Mouse (Mus musculus): Measurements from ENCODE around the gene Cdiptos. TPM values are rescaled to one million over a fixed set of nuclear protein-coding genes. Genes with fewer than 3 reads are reported as not detected.
A peak's percentile ranks its signal among the peaks of the same experiment; 100 is the strongest.

The Cdiptos gene
- under 1 TPM in 1 of 4 experiments, not detected in 3; 0.61 TPM for total RNA-seq (2022)

GRCm38 (mm10) chr7:126975950-126976866 is at the start of gene Cdiptos:
Gene Cdiptos (minus strand): TSS chr7:126976098.
- peak; percentile 89 to 91 for DNase-seq (ENCODE audit: low spot score in 2 of 2)

GRCm38 (mm10) chr7:127024755-127025555 is 49.1 kb upstream of the Cdiptos start:
- DNase-seq (ENCODE audit: low spot score in 2 of 2) = peak; percentile 63 to 84

GRCm38 (mm10) chr7:127023896-127024690 is 48.2 kb upstream of the Cdiptos start:
- DNase-seq (ENCODE audit: low spot score in 2 of 2) = no peak

GRCm38 (mm10) chr7:127023272-127023691 is 47.4 kb upstream of the Cdiptos start:
- no peak for DNase-seq (ENCODE audit: low spot score in 2 of 2)

GRCm38 (mm10) chr7:127022528-127023271 is 46.8 kb upstream of the Cdiptos start:
- DNase-seq (ENCODE audit: low spot score in 2 of 2) = no peak

- DNase-seq (ENCODE audit: low spot score in 2 of 2) = peak in 1 of 2 experiments; percentile 25
Observed at GRCm38 (mm10) chr7:127021563-127022527, 45.9 kb upstream of the Cdiptos start.

- peak; percentile 54 to 77 for DNase-seq (ENCODE audit: low spot score in 2 of 2)
Observed at GRCm38 (mm10) chr7:127020901-127021562, 45.1 kb upstream of the Cdiptos start, which contains the start of the genes Gm42742 and Prrt2. Gene Gm42742 (minus strand): TSS chr7:127021097. Gene Prrt2 (minus strand): TSS chr7:127021211.

- DNase-seq (ENCODE audit: low spot score in 2 of 2) = peak in 1 of 2 experiments; percentile 27
Observed at GRCm38 (mm10) chr7:127020491-127020890, 44.6 kb upstream of the Cdiptos start.

GRCm38 (mm10) chr7:127020031-127020430 is 44.1 kb upstream of the Cdiptos start:
- DNase-seq (ENCODE audit: low spot score in 2 of 2) = peak in 1 of 2 experiments; percentile 15

- DNase-seq (ENCODE audit: low spot score in 2 of 2) = no peak
Observed at GRCm38 (mm10) chr7:127019306-127019960, 43.5 kb upstream of the Cdiptos start.

- peak in 1 of 2 experiments; percentile 22 for DNase-seq (ENCODE audit: low spot score in 2 of 2)
Observed at GRCm38 (mm10) chr7:127018416-127019305, 42.8 kb upstream of the Cdiptos start.

- no peak for DNase-seq (ENCODE audit: low spot score in 2 of 2)
Observed at GRCm38 (mm10) chr7:127017950-127018345, 42.0 kb upstream of the Cdiptos start.

- DNase-seq (ENCODE audit: low spot score in 2 of 2) = peak; percentile 94 to 97
Observed at GRCm38 (mm10) chr7:127016971-127017949, 41.4 kb upstream of the Cdiptos start, which contains the start of gene Pagr1a. Gene Pagr1a (minus strand): TSS chr7:127017352.

GRCm38 (mm10) chr7:127016486-127016938 is 40.6 kb upstream of the Cdiptos start:
- no peak for DNase-seq (ENCODE audit: low spot score in 2 of 2)

- no peak for DNase-seq (ENCODE audit: low spot score in 2 of 2)
Observed at GRCm38 (mm10) chr7:127016481-127016485, 40.4 kb upstream of the Cdiptos start, which contains the start of gene Pagr1b. Gene Pagr1b (minus strand): TSS chr7:127016484.

- DNase-seq (ENCODE audit: low spot score in 2 of 2) = no peak
Observed at GRCm38 (mm10) chr7:127016081-127016480, 40.2 kb upstream of the Cdiptos start.
